Mouse (Mus musculus) spleen, adult 2 months (tissue): ENCODE results near the gene Olfr324.

ENCODE experiments used
- CTCF ChIP-seq: fragments of 200-500 bp; IDR thresholded peaks from 2 replicates; pipeline ENCODE4 v1.5.1; 2011; ENCODE audit warnings: mild to moderate bottlenecking, inconsistent platforms; ENCODE audit not compliant: insufficient read depth, insufficient read length, insufficient replicate concordance; ENCODE audit errors: extremely low read depth
- POLR2A ChIP-seq: fragments of 200-500 bp; IDR thresholded peaks from 2 replicates; pipeline ENCODE4 v1.6.1; 2011; ENCODE audit warnings: low read depth, low read length, inconsistent platforms

GRCm38 (mm10) chr11:58578636-58579035 is 16.3 kb upstream of the Olfr324 start:
- TF ChIP-seq POLR2A (no peak), CTCF (no peak)
